Mouse (Mus musculus): ENCODE data around the gene Ppdpf. TPM values are rescaled to one million over a fixed set of nuclear protein-coding genes. Genes with fewer than 3 reads are reported as not detected.

Gene Ppdpf
- polyA plus RNA-seq, 1 experiment from 2014 or later, result 302 TPM

GRCm38 (mm10) chr2:181150281-181150680 is 36.8 kb upstream of the Ppdpf start:
- Histone ChIP-seq H3K4me1 (ENCODE audit: insufficient read depth, low read length) (peaks cover 8% of the 10 kb centered on the region; the same call in 1 of the 2 replicates), H3K9me3 (ENCODE audit: low read length) (no peaks in the 10 kb centered on the region), H3K4me3 (ENCODE audit: low read length) (no peak overlapping the region), H3K36me3 (ENCODE audit: insufficient read depth, low read length) (no peaks in the 10 kb centered on the region), H3K9ac (replicated peaks; ENCODE audit: low read length) (no peak overlapping the region), H3K27me3 (ENCODE audit: insufficient read depth, low read length) (peaks cover 32% of the 10 kb centered on the region), H3K27ac (ENCODE audit: low read length) (no peak overlapping the region), H3K4me2 (replicated peaks; ENCODE audit: low read depth, low read length) (no peak overlapping the region)
- ATAC-seq (ENCODE audit: low FRiP score, low TSS enrichment), result no peak
- WGBS, result 60% methylated on average over 6 of the region's 6 CpGs

DNA sequence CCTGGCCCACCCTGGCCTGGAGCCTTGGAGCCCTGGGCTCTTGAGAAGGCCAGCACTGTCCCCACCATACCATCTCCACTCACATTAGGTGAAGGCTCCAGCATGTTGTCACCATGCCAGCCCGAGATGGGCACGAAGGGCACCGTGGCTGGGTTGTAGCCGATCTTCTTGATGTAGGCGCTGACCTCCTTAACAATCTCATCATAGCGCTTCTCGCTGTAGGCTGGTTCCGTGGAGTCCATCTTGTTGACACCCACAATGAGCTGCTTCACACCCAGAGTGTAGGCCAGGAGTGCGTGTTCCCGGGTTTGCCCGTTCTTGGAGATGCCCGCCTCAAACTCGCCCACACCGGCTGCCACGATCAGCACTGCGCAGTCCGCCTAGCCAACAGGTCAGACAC is 34.3 kb upstream of the Ppdpf start:
- Histone ChIP-seq H3K36me3 (ENCODE audit: insufficient read depth, low read length) (no peaks in the 10 kb centered on the region), H3K4me1 (ENCODE audit: insufficient read depth, low read length) (peaks cover 5% of the 10 kb centered on the region; the same call in 1 of the 2 replicates), H3K27me3 (ENCODE audit: insufficient read depth, low read length) (peaks cover 51% of the 10 kb centered on the region), H3K4me2 (replicated peaks; ENCODE audit: low read depth, low read length) (no peak overlapping the region), H3K4me3 (ENCODE audit: low read length) (no peak overlapping the region), H3K9me3 (ENCODE audit: low read length) (no peaks in the 10 kb centered on the region), H3K9ac (replicated peaks; ENCODE audit: low read length) (no peak overlapping the region), H3K27ac (ENCODE audit: low read length) (no peak overlapping the region)
- 93% methylated on average over 17 of the region's 17 CpGs for WGBS
- no peak for ATAC-seq (ENCODE audit: low FRiP score, low TSS enrichment)

DNA sequence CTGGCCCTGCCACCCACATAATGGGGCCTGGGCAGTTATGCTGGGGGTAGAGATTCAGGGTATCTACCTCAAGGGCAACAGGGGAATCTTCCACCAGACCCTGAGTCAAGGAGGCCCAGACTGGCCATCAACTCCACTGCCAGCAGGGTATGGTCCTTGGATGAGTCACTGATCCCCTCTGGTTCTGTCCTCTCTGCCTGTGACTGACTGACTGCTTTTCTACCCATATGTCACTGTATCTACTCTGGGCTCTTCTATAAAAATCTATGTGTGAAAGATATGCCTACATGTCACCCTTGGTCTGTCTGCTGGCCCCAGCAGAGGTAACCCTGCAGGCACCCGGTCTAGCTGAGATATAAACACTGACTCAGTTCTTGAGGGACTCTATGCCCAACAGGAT is 33.9 kb upstream of the Ppdpf start:
- H3K9ac ChIP-seq (replicated peaks; ENCODE audit: low read length), result no peak overlapping the region
- peaks cover 54% of the 10 kb centered on the region for H3K27me3 ChIP-seq (ENCODE audit: insufficient read depth, low read length)
- WGBS, result 75% methylated on average over 1 of the region's 1 CpGs
- no peaks in the 10 kb centered on the region for H3K9me3 ChIP-seq (ENCODE audit: low read length)
- ATAC-seq (ENCODE audit: low FRiP score, low TSS enrichment), result no peak
- no peak overlapping the region for H3K4me3 ChIP-seq (ENCODE audit: low read length)
- no peak overlapping the region for H3K27ac ChIP-seq (ENCODE audit: low read length)
- no peaks in the 10 kb centered on the region for H3K36me3 ChIP-seq (ENCODE audit: insufficient read depth, low read length)
- H3K4me2 ChIP-seq (replicated peaks; ENCODE audit: low read depth, low read length), result no peak overlapping the region
- peaks cover 4% of the 10 kb centered on the region; the same call in 1 of the 2 replicates for H3K4me1 ChIP-seq (ENCODE audit: insufficient read depth, low read length)

- H3K36me3 ChIP-seq (ENCODE audit: insufficient read depth, low read length), result no peaks in the 10 kb centered on the region
- no peak for ATAC-seq (ENCODE audit: low FRiP score, low TSS enrichment)
- H3K9me3 ChIP-seq (ENCODE audit: low read length), result no peaks in the 10 kb centered on the region
- peaks cover 51% of the 10 kb centered on the region for H3K27me3 ChIP-seq (ENCODE audit: insufficient read depth, low read length)
- H3K9ac ChIP-seq (replicated peaks; ENCODE audit: low read length), result no peak overlapping the region
- H3K4me3 ChIP-seq (ENCODE audit: low read length), result no peak overlapping the region
- H3K4me1 ChIP-seq (ENCODE audit: insufficient read depth, low read length), result no peaks in the 10 kb centered on the region
- H3K4me2 ChIP-seq (replicated peaks; ENCODE audit: low read depth, low read length), result no peak overlapping the region
- WGBS, result 0% methylated on average over 1 of the region's 1 CpGs
- no peak overlapping the region for H3K27ac ChIP-seq (ENCODE audit: low read length)
Observed at GRCm38 (mm10) chr2:181153837-181154236, 33.2 kb upstream of the Ppdpf start.

GRCm38 (mm10) chr2:181154361-181154760 is 32.7 kb upstream of the Ppdpf start:
- ATAC-seq (ENCODE audit: low FRiP score, low TSS enrichment), result no peak
- no peak overlapping the region for H3K9ac ChIP-seq (replicated peaks; ENCODE audit: low read length)
- 65% methylated on average over 3 of the region's 3 CpGs for WGBS
- H3K27ac ChIP-seq (ENCODE audit: low read length), result no peak overlapping the region
- no peaks in the 10 kb centered on the region for H3K4me1 ChIP-seq (ENCODE audit: insufficient read depth, low read length)
- H3K27me3 ChIP-seq (ENCODE audit: insufficient read depth, low read length), result peaks cover 46% of the 10 kb centered on the region
- H3K9me3 ChIP-seq (ENCODE audit: low read length), result no peaks in the 10 kb centered on the region
- H3K36me3 ChIP-seq (ENCODE audit: insufficient read depth, low read length), result no peaks in the 10 kb centered on the region
- no peak overlapping the region for H3K4me3 ChIP-seq (ENCODE audit: low read length)
- no peak overlapping the region for H3K4me2 ChIP-seq (replicated peaks; ENCODE audit: low read depth, low read length)

DNA sequence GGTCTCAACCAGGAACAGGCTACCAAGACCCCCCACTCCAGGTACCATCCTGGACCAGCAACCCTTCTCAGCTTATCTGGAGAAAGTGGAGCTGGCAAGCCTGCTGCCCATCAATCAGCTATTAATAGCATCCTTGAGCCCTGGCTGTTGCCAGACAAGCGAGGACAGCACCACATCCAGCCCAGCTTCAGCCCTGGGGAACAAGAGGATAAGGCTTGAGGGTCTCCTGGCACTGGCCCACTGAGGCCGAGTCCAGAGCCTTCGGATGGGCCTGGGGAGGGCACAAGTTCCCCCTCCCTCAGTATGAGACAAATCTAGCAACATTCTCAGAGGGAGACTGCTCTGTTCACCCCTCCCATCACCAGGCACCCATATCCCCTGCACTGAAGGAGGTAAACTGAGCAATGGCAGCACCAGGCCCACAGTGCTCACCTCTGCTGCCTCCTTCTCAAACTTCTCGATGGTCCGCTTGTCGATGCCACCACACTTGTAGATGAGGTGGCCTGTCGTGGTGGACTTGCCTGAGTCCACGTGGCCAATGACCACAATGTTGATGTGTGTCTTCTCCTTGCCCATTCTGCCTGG is 32.1 kb upstream of the Ppdpf start:
- no peak overlapping the region for H3K4me3 ChIP-seq (ENCODE audit: low read length)
- no peaks in the 10 kb centered on the region for H3K9me3 ChIP-seq (ENCODE audit: low read length)
- H3K4me1 ChIP-seq (ENCODE audit: insufficient read depth, low read length), result no peaks in the 10 kb centered on the region
- no peak overlapping the region for H3K9ac ChIP-seq (replicated peaks; ENCODE audit: low read length)
- no peak for ATAC-seq (ENCODE audit: low FRiP score, low TSS enrichment)
- H3K27ac ChIP-seq (ENCODE audit: low read length), result no peak overlapping the region
- WGBS, result 80% methylated on average over 8 of the region's 8 CpGs
- peaks cover 40% of the 10 kb centered on the region for H3K27me3 ChIP-seq (ENCODE audit: insufficient read depth, low read length)
- H3K4me2 ChIP-seq (replicated peaks; ENCODE audit: low read depth, low read length), result no peak overlapping the region
- no peaks in the 10 kb centered on the region for H3K36me3 ChIP-seq (ENCODE audit: insufficient read depth, low read length)

DNA sequence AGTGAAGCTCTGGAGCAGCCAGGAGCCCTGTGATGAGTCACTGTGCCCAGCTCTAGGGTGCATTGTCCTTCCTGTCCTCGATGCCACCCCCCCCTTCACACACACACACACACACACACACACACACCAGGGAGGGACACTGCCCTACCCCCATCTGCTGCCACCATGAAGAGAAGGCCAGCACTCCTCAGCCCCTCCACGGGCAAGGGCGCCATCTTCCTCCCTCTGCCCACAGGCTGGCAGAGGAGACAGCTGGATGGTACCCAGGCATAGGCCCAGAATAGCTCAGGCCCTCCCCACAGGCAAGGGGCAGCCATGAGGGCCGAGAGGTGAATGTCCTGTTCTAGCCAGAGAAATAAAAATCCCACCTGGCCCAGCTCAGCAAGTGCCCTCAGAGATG is 31.2 kb upstream of the Ppdpf start:
- peaks cover 37% of the 10 kb centered on the region for H3K27me3 ChIP-seq (ENCODE audit: insufficient read depth, low read length)
- no peaks in the 10 kb centered on the region for H3K9me3 ChIP-seq (ENCODE audit: low read length)
- no peak overlapping the region for H3K4me2 ChIP-seq (replicated peaks; ENCODE audit: low read depth, low read length)
- H3K27ac ChIP-seq (ENCODE audit: low read length), result no peak overlapping the region
- 75% methylated on average over 4 of the region's 4 CpGs for WGBS
- H3K36me3 ChIP-seq (ENCODE audit: insufficient read depth, low read length), result no peaks in the 10 kb centered on the region
- H3K4me3 ChIP-seq (ENCODE audit: low read length), result no peak overlapping the region
- H3K4me1 ChIP-seq (ENCODE audit: insufficient read depth, low read length), result no peaks in the 10 kb centered on the region
- no peak for ATAC-seq (ENCODE audit: low FRiP score, low TSS enrichment)
- H3K9ac ChIP-seq (replicated peaks; ENCODE audit: low read length), result no peak overlapping the region

DNA sequence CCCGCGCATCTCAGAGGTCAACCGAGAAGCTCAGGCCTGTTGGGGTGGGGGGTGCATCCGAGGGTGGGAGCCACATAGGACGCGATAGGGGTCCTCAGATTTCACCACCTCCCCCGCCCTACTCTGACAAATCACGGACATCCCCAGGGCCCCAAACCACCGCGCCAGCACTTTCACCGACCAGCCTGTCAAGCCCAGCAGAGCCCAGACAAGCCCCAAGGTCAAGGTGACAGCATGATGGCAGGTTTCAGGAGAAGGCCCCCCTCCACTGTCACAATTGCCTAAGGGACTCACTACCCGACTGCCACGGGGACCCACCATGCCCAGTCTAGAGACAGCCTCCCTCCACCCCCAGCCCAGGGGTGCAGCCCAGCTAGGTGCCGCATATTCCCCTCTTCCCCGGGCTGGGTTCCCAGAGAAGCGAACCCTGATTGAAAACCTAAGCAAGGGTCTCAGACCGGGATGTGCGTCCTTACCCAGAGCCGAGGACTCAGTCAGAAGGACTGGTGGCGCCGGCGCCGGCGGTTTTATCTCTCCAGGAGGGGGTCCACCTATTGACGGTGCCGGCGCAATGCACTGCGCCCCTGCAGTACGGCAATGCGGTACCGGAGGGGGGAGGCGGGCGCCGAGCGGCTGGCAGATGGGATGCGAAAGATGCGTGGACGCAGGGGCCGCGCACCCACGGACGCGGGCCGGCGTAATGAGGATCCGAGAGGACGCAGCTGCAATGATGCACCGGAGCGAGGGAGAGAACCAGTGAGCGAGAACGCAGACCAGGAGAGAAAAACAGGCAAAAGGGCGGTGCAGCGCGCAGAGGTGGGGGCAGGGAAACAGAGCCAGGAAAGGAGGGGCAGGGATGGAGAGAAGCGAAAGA is 30.6 kb upstream of the Ppdpf start, which contains the start of gene Eef1a2:
Gene Eef1a2, minus strand, starts transcription at position 767 of the 874 bp plus-strand sequence.
- Histone ChIP-seq H3K4me3 (ENCODE audit: low read length) (peak within 1 kb of the TSS; percentile 28), H3K9ac (replicated peaks; ENCODE audit: low read length) (no peak within 1 kb of the TSS), H3K36me3 (ENCODE audit: insufficient read depth, low read length) (no peaks in the 10 kb centered on the region), H3K4me1 (ENCODE audit: insufficient read depth, low read length) (no peaks in the 10 kb centered on the region), H3K4me2 (replicated peaks; ENCODE audit: low read depth, low read length) (peak within 1 kb of the TSS; percentile 49), H3K27ac (ENCODE audit: low read length) (no peak within 1 kb of the TSS), H3K27me3 (ENCODE audit: insufficient read depth, low read length) (peaks cover 37% of the 10 kb centered on the region), H3K9me3 (ENCODE audit: low read length) (no peaks in the 10 kb centered on the region)
- no peak for ATAC-seq (ENCODE audit: low FRiP score, low TSS enrichment)
- 4% methylated on average over 55 of the region's 55 CpGs for WGBS

DNA sequence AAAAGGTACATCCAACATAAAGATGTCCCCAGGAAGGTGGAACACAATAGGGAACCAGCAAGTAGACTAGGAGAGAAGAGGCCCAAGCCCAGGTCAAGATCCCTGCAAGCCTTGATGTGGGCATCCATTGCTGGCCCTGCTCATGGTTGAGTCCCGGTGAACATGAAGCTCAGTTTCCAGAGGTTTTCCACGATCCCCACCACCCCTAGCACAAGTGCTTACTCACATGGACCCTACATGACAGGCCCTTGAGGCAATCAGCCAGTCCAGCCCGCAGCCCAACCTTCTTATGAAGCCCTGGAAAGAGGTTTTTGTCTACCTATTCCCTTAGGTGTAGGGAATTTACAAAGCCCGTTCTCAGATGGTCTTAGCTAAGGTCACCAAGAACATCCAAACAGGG is 29.9 kb upstream of the Ppdpf start:
- H3K4me1 ChIP-seq (ENCODE audit: insufficient read depth, low read length), result no peaks in the 10 kb centered on the region
- H3K36me3 ChIP-seq (ENCODE audit: insufficient read depth, low read length), result no peaks in the 10 kb centered on the region
- ATAC-seq (ENCODE audit: low FRiP score, low TSS enrichment), result no peak
- H3K27ac ChIP-seq (ENCODE audit: low read length), result no peak overlapping the region
- 78% methylated on average over 4 of the region's 4 CpGs for WGBS
- H3K27me3 ChIP-seq (ENCODE audit: insufficient read depth, low read length), result peaks cover 37% of the 10 kb centered on the region
- H3K4me2 ChIP-seq (replicated peaks; ENCODE audit: low read depth, low read length), result no peak overlapping the region
- no peaks in the 10 kb centered on the region for H3K9me3 ChIP-seq (ENCODE audit: low read length)
- H3K9ac ChIP-seq (replicated peaks; ENCODE audit: low read length), result no peak overlapping the region
- no peak overlapping the region for H3K4me3 ChIP-seq (ENCODE audit: low read length)

GRCm38 (mm10) chr2:181157716-181158302 is 29.2 kb upstream of the Ppdpf start:
- no peaks in the 10 kb centered on the region for H3K36me3 ChIP-seq (ENCODE audit: insufficient read depth, low read length)
- 81% methylated on average over 6 of the region's 6 CpGs for WGBS
- no peaks in the 10 kb centered on the region for H3K9me3 ChIP-seq (ENCODE audit: low read length)
- H3K4me1 ChIP-seq (ENCODE audit: insufficient read depth, low read length), result no peaks in the 10 kb centered on the region
- peaks cover 37% of the 10 kb centered on the region for H3K27me3 ChIP-seq (ENCODE audit: insufficient read depth, low read length)
- H3K9ac ChIP-seq (replicated peaks; ENCODE audit: low read length), result no peak overlapping the region
- no peak overlapping the region for H3K4me2 ChIP-seq (replicated peaks; ENCODE audit: low read depth, low read length)
- H3K4me3 ChIP-seq (ENCODE audit: low read length), result no peak overlapping the region
- ATAC-seq (ENCODE audit: low FRiP score, low TSS enrichment), result no peak
- no peak overlapping the region for H3K27ac ChIP-seq (ENCODE audit: low read length)
